In genomic region chr4:119717443-119717842, GRCm38 (mm10) we compare ENCODE assay signal across 16 mouse cellular contexts. TPM values are rescaled to one million over a fixed set of nuclear protein-coding genes. Genes with fewer than 3 reads are reported as not detected.
DNase-seq lines count a peak whose midpoint lies in the region; ATAC-seq lines count a peak whose summit lies in the region.
"Had no signal": no experiment of that assay in that cellular context is flagged by ENCODE, and none has a peak within 500 bp of the region (broad histone marks: within the 10 kb centered on the region; RNA-seq: fewer than 3 reads in every experiment).

No protein-coding gene starts in this region.

- H3K4me3 ChIP-seq in liver, embryonic 12.5 days, result no peak overlapping the region
- H3K4me3 ChIP-seq: forebrain, embryonic 12.5 days; megakaryocyte, embryonic 14.5 days had no signal

- no peak overlapping the region for H3K4me2 ChIP-seq in liver, embryonic 12.5 days
- H3K4me2 ChIP-seq: forebrain, embryonic 12.5 days; hindbrain, embryonic 14.5 days had no signal

- H3K27me3 ChIP-seq in liver, embryonic 12.5 days (replicated peaks), result no peaks in the 10 kb centered on the region
- H3K27me3 ChIP-seq: forebrain, embryonic 12.5 days had no signal

- H3K9me3 ChIP-seq in liver, embryonic 12.5 days (replicated peaks), result no peaks in the 10 kb centered on the region
- H3K9me3 ChIP-seq: forebrain, embryonic 12.5 days had no signal

- H3K4me1 ChIP-seq in liver, embryonic 12.5 days, result no peaks in the 10 kb centered on the region

- H3K36me3 ChIP-seq in liver, embryonic 12.5 days, result no peaks in the 10 kb centered on the region
- H3K36me3 ChIP-seq: forebrain, embryonic 12.5 days had no signal

- no peak overlapping the region for H3K9ac ChIP-seq in liver, embryonic 12.5 days
- H3K9ac ChIP-seq: forebrain, embryonic 12.5 days; hindbrain, embryonic 14.5 days had no signal

- intact Hi-C loops in gastrocnemius, postnatal 36 days (cut with DNase I), result no loop called here
- intact Hi-C loops in left cerebral cortex, postnatal 4 days (cut with DNase I), result no loop called here

- no peak for ATAC-seq in liver, embryonic 12.5 days

- WGBS in liver, embryonic 12.5 days (ENCODE audit: insufficient replicate concordance), result 77% methylated on average over 11 of the region's 11 CpGs

- no peak overlapping the region for H3K27ac ChIP-seq in liver, embryonic 12.5 days
- H3K27ac ChIP-seq: forebrain, embryonic 12.5 days; hindbrain, embryonic 14.5 days had no signal

- DNase-seq in adrenal gland, postnatal 25 days, result peak; percentile 9
- no peak for DNase-seq in adrenal gland, adult 2 months
- peak; percentile 12 for DNase-seq in lung, postnatal 25 days (ENCODE audit: low spot score)
- no peak for DNase-seq in lung, postnatal 10 days
- peak; percentile 28 to 61 for DNase-seq in gastrocnemius, postnatal 36 days
- DNase-seq in left cerebral cortex, postnatal 4 days, result peak; percentile 37
- DNase-seq in liver, result no peak
- DNase-seq: embryo, embryonic 11 days; kidney, postnatal 36 days had no signal

RNA-seq across cellular contexts. Expression of gene Hivep3, which starts 16.1 kb away (rescaled TPM):
- total RNA-seq in adrenal gland, postnatal 25 days (2021), result 7.5 and 8.5 TPM in 2 replicates
- 10 to 100 TPM in 1 of 2 experiments, 1 to 10 TPM in 1; 8.3 to 12.9 TPM for total RNA-seq in adrenal gland, adult 2 months (2021)
- 4.3 and 5.8 TPM in 2 replicates for polyA plus RNA-seq in adrenal gland, adult 2 months (2012; rRNA removed)
- total RNA-seq in gastrocnemius, postnatal 36 days (2021), result 1 to 10 TPM; 2.2 to 3.5 TPM
- total RNA-seq in left cerebral cortex, postnatal 4 days (2021), result 10 to 100 TPM; 63.9 to 64.4 TPM
- polyA plus RNA-seq in liver, embryonic 12.5 days (2016; fragmentation: Nextera tagmentation; extraction: Ambion mirVana), result 2.2 and 2.9 TPM in 2 replicates

RNA-seq across cellular contexts. Expression of gene Guca2b, which starts 58.7 kb away (rescaled TPM):
- total RNA-seq in adrenal gland, postnatal 25 days (2021), result not detected in 2 replicates
- not detected for total RNA-seq in adrenal gland, adult 2 months (2021)
- polyA plus RNA-seq in adrenal gland, adult 2 months (2012; rRNA removed), result not detected in 2 replicates
- not detected for total RNA-seq in gastrocnemius, postnatal 36 days (2021)
- total RNA-seq in left cerebral cortex, postnatal 4 days (2021), result not detected
- 0.29 TPM in 1 of 2 replicates, not detected in the other for polyA plus RNA-seq in liver, embryonic 12.5 days (2016; fragmentation: Nextera tagmentation; extraction: Ambion mirVana)
- total RNA-seq: liver, adult 2 months had no signal
- polyA plus RNA-seq: forebrain, embryonic 12.5 days; hindbrain, embryonic 14.5 days; liver, adult 2 months; neural tube, embryonic 14.5 days; stomach, embryonic 14.5 days had no signal

Comparison
In these comparisons a context has a peak if more than half of its experiments do, and no peak if none do; other contexts are left out.
1. DNase-seq: peak in adrenal gland, postnatal 25 days (single experiment), lung, postnatal 25 days (single experiment), gastrocnemius, postnatal 36 days (2 of 2) and left cerebral cortex, postnatal 4 days (single experiment); none in adrenal gland, adult 2 months (single experiment), lung, postnatal 10 days (single experiment) and liver (single experiment).